16 mouse cellular contexts compared by ENCODE assay signal in the genomic region with DNA sequence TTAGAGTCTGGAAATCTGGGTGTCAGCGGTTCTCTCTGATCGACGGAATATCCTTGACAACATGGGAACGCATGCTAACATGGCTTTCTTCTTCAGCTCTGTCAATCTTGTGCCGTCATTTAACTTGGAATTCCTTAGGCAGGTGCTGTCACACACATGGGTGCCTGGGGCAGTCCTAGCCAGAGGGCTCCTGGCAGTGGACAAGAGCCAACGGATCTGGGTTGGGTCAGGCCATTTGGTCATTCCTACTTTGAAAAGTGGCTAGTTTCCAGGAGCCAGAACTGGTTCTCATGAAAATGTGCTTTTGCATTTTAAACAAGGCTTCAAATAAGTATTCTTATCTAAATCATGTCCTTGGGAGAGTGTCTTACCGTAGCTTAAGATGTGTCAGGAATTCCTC.
"Had no signal": no experiment of that assay in that cellular context is flagged by ENCODE, and none has a peak within 500 bp of the region (broad histone marks: within the 10 kb centered on the region; RNA-seq: fewer than 3 reads in every experiment).

No protein-coding gene starts in this region.

- DNase-seq: liver, postnatal 0 days; lung, adult 2 months; lung, postnatal 14 days; lung, postnatal 36 days; right cerebral cortex, postnatal 14 days; thymus, adult 2 months; thymus, postnatal 25 days; thymus, postnatal 4 days had no signal

- H3K27ac ChIP-seq: lung, embryonic 15.5 days; macrophage; midbrain, embryonic 13.5 days; midbrain, embryonic 15.5 days; neural tube, embryonic 12.5 days; stomach, embryonic 15.5 days; stomach, postnatal 0 days had no signal

- H3K27me3 ChIP-seq: lung, embryonic 15.5 days; megakaryocyte, embryonic 14.5 days; midbrain, embryonic 13.5 days; midbrain, embryonic 15.5 days; neural tube, embryonic 12.5 days; stomach, embryonic 15.5 days had no signal

- H3K36me3 ChIP-seq: midbrain, embryonic 15.5 days; neural tube, embryonic 12.5 days; stomach, embryonic 15.5 days had no signal

- H3K4me3 ChIP-seq: lung, embryonic 15.5 days; megakaryocyte, embryonic 14.5 days; midbrain, embryonic 13.5 days; midbrain, embryonic 15.5 days; neural tube, embryonic 12.5 days; stomach, embryonic 15.5 days had no signal

- H3K4me1 ChIP-seq: lung, embryonic 15.5 days; midbrain, embryonic 13.5 days; midbrain, embryonic 15.5 days; neural tube, embryonic 12.5 days; stomach, embryonic 15.5 days had no signal
